8 mouse cellular contexts compared by ENCODE assay signal in genomic region chrX:48410388-48410776, GRCm38 (mm10). TPM values are rescaled to one million over a fixed set of nuclear protein-coding genes. Genes with fewer than 3 reads are reported as not detected.
DNase-seq lines count a peak whose midpoint lies in the region; ATAC-seq and TF ChIP-seq lines count a peak whose summit lies in the region.

No protein-coding gene starts in this region.

- 26% methylated on average over 7 of the region's 7 CpGs for WGBS in hindbrain, embryonic 10.5 days
- WGBS in liver, postnatal 0 days (ENCODE audit: insufficient replicate concordance): 19% methylated on average over 7 of the region's 7 CpGs

- peak overlapping the region; percentile 73 for H3K4me2 ChIP-seq in liver, postnatal 0 days (ENCODE audit: low read depth, low read length)

- H3K9me3 ChIP-seq in E14TG2a.4 (ENCODE audit: low read length): no peaks in the 10 kb centered on the region
- H3K9me3 ChIP-seq in hindbrain, embryonic 10.5 days: no peaks in the 10 kb centered on the region
- no peaks in the 10 kb centered on the region for H3K9me3 ChIP-seq in liver, postnatal 0 days (ENCODE audit: low read length)

- H3K36me3 ChIP-seq in E14TG2a.4 (ENCODE audit: insufficient read depth, low read length): no peaks in the 10 kb centered on the region
- peaks cover 16% of the 10 kb centered on the region for H3K36me3 ChIP-seq in hindbrain, embryonic 10.5 days
- H3K36me3 ChIP-seq in liver, postnatal 0 days (replicated peaks; ENCODE audit: insufficient read depth, low read length): no peaks in the 10 kb centered on the region

- no peak overlapping the region for H3K27ac ChIP-seq in hindbrain, embryonic 10.5 days
- no peak overlapping the region for H3K27ac ChIP-seq in liver, postnatal 0 days (ENCODE audit: low read depth)

- 0 out of 2 replicates have a peak, but pooled peaks have one; percentile 26 for TF ChIP-seq CTCF in E14TG2a.4 (conservative IDR thresholded peaks at IDR 0.05; ENCODE audit: low read length)
- no peak for TF ChIP-seq CTCF in liver, postnatal 0 days (IDR thresholded peaks at IDR 0.05; ENCODE audit: low read depth)

- ATAC-seq in liver, postnatal 0 days: peak; percentile 18; the same call in 1 of the 2 replicates

- DNase-seq in cerebellum, adult 9-11 months: peak; percentile 30
- DNase-seq in cerebellum, adult 11 months: no peak
- no peak for DNase-seq in hindbrain, embryonic 10.5 days (ENCODE audit: low spot score)
- no peak for DNase-seq in liver, postnatal 0 days
- no peak for DNase-seq in MN1 (ENCODE audit: low spot score)
- no peak for DNase-seq in cerebellum, postnatal 36 days
- DNase-seq in kidney, adult 9 months: no peak

- peaks cover 17% of the 10 kb centered on the region for H3K4me1 ChIP-seq in E14TG2a.4 (replicated peaks; ENCODE audit: low read depth, low read length)
- no peaks in the 10 kb centered on the region; the same call in 1 of the 2 replicates for H3K4me1 ChIP-seq in hindbrain, embryonic 10.5 days (replicated peaks)
- no peaks in the 10 kb centered on the region for H3K4me1 ChIP-seq in liver, postnatal 0 days (ENCODE audit: insufficient read depth)

- peak overlapping the region; percentile 81 for H3K4me3 ChIP-seq in E14TG2a.4 (replicated peaks; ENCODE audit: low read length)
- H3K4me3 ChIP-seq in hindbrain, embryonic 10.5 days: peak overlapping the region; percentile 50
- peak overlapping the region; percentile 56 for H3K4me3 ChIP-seq in liver, postnatal 0 days (ENCODE audit: low read depth, low read length)

- no peaks in the 10 kb centered on the region; the same call in 1 of the 2 replicates for H3K27me3 ChIP-seq in E14TG2a.4 (ENCODE audit: insufficient read depth, low read length)
- no peaks in the 10 kb centered on the region for H3K27me3 ChIP-seq in hindbrain, embryonic 10.5 days (ENCODE audit: insufficient read depth, poor library complexity, severe bottlenecking)
- no peaks in the 10 kb centered on the region for H3K27me3 ChIP-seq in liver, postnatal 0 days (ENCODE audit: insufficient read depth, low read length)

- no peak for TF ChIP-seq EP300 in liver, postnatal 0 days (IDR thresholded peaks at IDR 0.05; ENCODE audit: low read depth)

- no peak overlapping the region for H3K9ac ChIP-seq in liver, postnatal 0 days (replicated peaks)

RNA-seq across cellular contexts. Expression of gene Elf4, which starts 52.5 kb away (rescaled TPM):
- 2.6 and 2.8 TPM in 2 replicates for polyA plus RNA-seq in hindbrain, embryonic 10.5 days (2016; fragmentation: Nextera tagmentation; extraction: Ambion mirVana)
- 1.3 and 1.5 TPM in 2 replicates for polyA plus RNA-seq in liver, postnatal 0 days (2015; fragmentation: Nextera tagmentation; extraction: Ambion mirVana)
